Mouse (Mus musculus): ENCODE results near the gene 2310011J03Rik. TPM values are rescaled to one million over a fixed set of nuclear protein-coding genes. Genes with fewer than 3 reads are reported as not detected.

2310011J03Rik gene
- polyA plus RNA-seq, 1 experiment, result 93.8 TPM

- TF ChIP-seq CTCF (IDR thresholded peaks at IDR 0.05; ENCODE audit: borderline replicate concordance, control insufficient read depth, extremely low read depth, insufficient read depth, low read length, poor library complexity) (no peak), POLR2A (IDR thresholded peaks at IDR 0.05; ENCODE audit: control insufficient read depth, extremely low read depth, insufficient read depth, low read length, poor library complexity) (no peak)
- Histone ChIP-seq H3K27me3 (ENCODE audit: control insufficient read depth, insufficient read depth, low read length) (no peaks in the 10 kb centered on the region), H3K27ac (ENCODE audit: control insufficient read depth, insufficient read depth, low read length) (no peak overlapping the region), H3K4me3 (ENCODE audit: control insufficient read depth, insufficient read depth, low read length) (no peak overlapping the region), H3K4me1 (replicated peaks; ENCODE audit: control insufficient read depth, insufficient read depth, low read length) (no peaks in the 10 kb centered on the region), H3K36me3 (ENCODE audit: control insufficient read depth, insufficient read depth, low read length) (peaks cover 63% of the 10 kb centered on the region)
- WGBS, result 93% methylated on average over 12 of the region's 12 CpGs
- no peak for DNase-seq
Observed at GRCm38 (mm10) chr10:80279273-80279672, 41.1 kb downstream of the 2310011J03Rik start.

- no peak for DNase-seq
- 96% methylated on average over 9 of the region's 9 CpGs for WGBS
- Histone ChIP-seq H3K36me3 (ENCODE audit: control insufficient read depth, insufficient read depth, low read length) (peaks cover 57% of the 10 kb centered on the region), H3K27ac (ENCODE audit: control insufficient read depth, insufficient read depth, low read length) (no peak overlapping the region), H3K4me1 (replicated peaks; ENCODE audit: control insufficient read depth, insufficient read depth, low read length) (no peaks in the 10 kb centered on the region), H3K4me3 (ENCODE audit: control insufficient read depth, insufficient read depth, low read length) (no peak overlapping the region), H3K27me3 (ENCODE audit: control insufficient read depth, insufficient read depth, low read length) (no peaks in the 10 kb centered on the region)
- no peak for TF ChIP-seq POLR2A (IDR thresholded peaks at IDR 0.05; ENCODE audit: control insufficient read depth, extremely low read depth, insufficient read depth, low read length, poor library complexity)
- TF ChIP-seq CTCF (IDR thresholded peaks at IDR 0.05; ENCODE audit: borderline replicate concordance, control insufficient read depth, extremely low read depth, insufficient read depth, low read length, poor library complexity), result no peak
Observed at GRCm38 (mm10) chr10:80278390-80278789, 41.9 kb downstream of the 2310011J03Rik start.

- H3K27ac ChIP-seq (ENCODE audit: control insufficient read depth, insufficient read depth, low read length), result no peak overlapping the region
- peaks cover 10% of the 10 kb centered on the region for H3K4me1 ChIP-seq (replicated peaks; ENCODE audit: control insufficient read depth, insufficient read depth, low read length)
Observed at GRCm38 (mm10) chr10:80276238-80276637, 44.1 kb downstream of the 2310011J03Rik start.

GRCm38 (mm10) chr10:80273847-80274246, 46.5 kb downstream of the 2310011J03Rik start:
- H3K27me3 ChIP-seq (ENCODE audit: control insufficient read depth, insufficient read depth, low read length), result no peaks in the 10 kb centered on the region
- H3K4me3 ChIP-seq (ENCODE audit: control insufficient read depth, insufficient read depth, low read length), result no peak overlapping the region
- H3K4me1 ChIP-seq (replicated peaks; ENCODE audit: control insufficient read depth, insufficient read depth, low read length), result peaks cover 25% of the 10 kb centered on the region
- no peak for TF ChIP-seq CTCF (IDR thresholded peaks at IDR 0.05; ENCODE audit: borderline replicate concordance, control insufficient read depth, extremely low read depth, insufficient read depth, low read length, poor library complexity)
- no peak for TF ChIP-seq POLR2A (IDR thresholded peaks at IDR 0.05; ENCODE audit: control insufficient read depth, extremely low read depth, insufficient read depth, low read length, poor library complexity)
- no peak for DNase-seq
- peaks cover 36% of the 10 kb centered on the region for H3K36me3 ChIP-seq (ENCODE audit: control insufficient read depth, insufficient read depth, low read length)
- WGBS, result 93% methylated on average over 3 of the region's 3 CpGs
- H3K27ac ChIP-seq (ENCODE audit: control insufficient read depth, insufficient read depth, low read length), result no peak overlapping the region

More at GRCm38 (mm10) chr10:80276238-80276637, 44.1 kb downstream of the 2310011J03Rik start:
- TF ChIP-seq POLR2A (IDR thresholded peaks at IDR 0.05; ENCODE audit: control insufficient read depth, extremely low read depth, insufficient read depth, low read length, poor library complexity) (no peak), CTCF (IDR thresholded peaks at IDR 0.05; ENCODE audit: borderline replicate concordance, control insufficient read depth, extremely low read depth, insufficient read depth, low read length, poor library complexity) (no peak)
- no peak overlapping the region for H3K4me3 ChIP-seq (ENCODE audit: control insufficient read depth, insufficient read depth, low read length)
- no peak for DNase-seq
- WGBS, result 92% methylated on average over 5 of the region's 5 CpGs
- H3K36me3 ChIP-seq (ENCODE audit: control insufficient read depth, insufficient read depth, low read length), result peaks cover 55% of the 10 kb centered on the region
- no peaks in the 10 kb centered on the region for H3K27me3 ChIP-seq (ENCODE audit: control insufficient read depth, insufficient read depth, low read length)

- 85% methylated on average over 8 of the region's 8 CpGs for WGBS
- peaks cover 35% of the 10 kb centered on the region for H3K4me1 ChIP-seq (replicated peaks; ENCODE audit: control insufficient read depth, insufficient read depth, low read length)
- H3K4me3 ChIP-seq (ENCODE audit: control insufficient read depth, insufficient read depth, low read length), result no peak overlapping the region
- peaks cover 20% of the 10 kb centered on the region for H3K36me3 ChIP-seq (ENCODE audit: control insufficient read depth, insufficient read depth, low read length)
- peak overlapping the region; percentile 24; the same call in 1 of the 2 replicates for H3K27ac ChIP-seq (ENCODE audit: control insufficient read depth, insufficient read depth, low read length)
- TF ChIP-seq POLR2A (IDR thresholded peaks at IDR 0.05; ENCODE audit: control insufficient read depth, extremely low read depth, insufficient read depth, low read length, poor library complexity) (no peak), CTCF (IDR thresholded peaks at IDR 0.05; ENCODE audit: borderline replicate concordance, control insufficient read depth, extremely low read depth, insufficient read depth, low read length, poor library complexity) (no peak)
- H3K27me3 ChIP-seq (ENCODE audit: control insufficient read depth, insufficient read depth, low read length), result no peaks in the 10 kb centered on the region
- no peak for DNase-seq
Observed at GRCm38 (mm10) chr10:80271870-80272585, 48.3 kb downstream of the 2310011J03Rik start.

GRCm38 (mm10) chr10:80271186-80271843, 49.0 kb downstream of the 2310011J03Rik start:
- peak overlapping the region; percentile 27; the same call in 1 of the 2 replicates for H3K27ac ChIP-seq (ENCODE audit: control insufficient read depth, insufficient read depth, low read length)
- H3K36me3 ChIP-seq (ENCODE audit: control insufficient read depth, insufficient read depth, low read length), result peaks cover 15% of the 10 kb centered on the region
- WGBS, result 21% methylated on average over 5 of the region's 5 CpGs
- no peak overlapping the region for H3K4me3 ChIP-seq (ENCODE audit: control insufficient read depth, insufficient read depth, low read length)
- TF ChIP-seq CTCF (IDR thresholded peaks at IDR 0.05; ENCODE audit: borderline replicate concordance, control insufficient read depth, extremely low read depth, insufficient read depth, low read length, poor library complexity) (no peak), POLR2A (IDR thresholded peaks at IDR 0.05; ENCODE audit: control insufficient read depth, extremely low read depth, insufficient read depth, low read length, poor library complexity) (no peak)
- H3K27me3 ChIP-seq (ENCODE audit: control insufficient read depth, insufficient read depth, low read length), result no peaks in the 10 kb centered on the region
- DNase-seq, result no peak
- peaks cover 40% of the 10 kb centered on the region for H3K4me1 ChIP-seq (replicated peaks; ENCODE audit: control insufficient read depth, insufficient read depth, low read length)

Data from thymus, adult 2 months (tissue).